21 mouse cellular contexts compared by ENCODE assay signal in genomic region chr5:97056791-97057450, GRCm38 (mm10). TPM values are rescaled to one million over a fixed set of nuclear protein-coding genes. Genes with fewer than 3 reads are reported as not detected.
DNase-seq lines count a peak whose midpoint lies in the region; ATAC-seq and TF ChIP-seq lines count a peak whose summit lies in the region.
"Had no signal": no experiment of that assay in that cellular context is flagged by ENCODE, and none has a peak within 500 bp of the region (broad histone marks: within the 10 kb centered on the region; RNA-seq: fewer than 3 reads in every experiment).

No protein-coding gene starts in this region.

- no peak for TF ChIP-seq CTCF in liver, embryonic 14.5 days (IDR thresholded peaks at IDR 0.05; ENCODE audit: low read depth)

- no peak for TF ChIP-seq EP300 in liver, embryonic 14.5 days (IDR thresholded peaks at IDR 0.05; ENCODE audit: low read depth)

- ATAC-seq in hindbrain, embryonic 14.5 days (ENCODE audit: low FRiP score) = 0 out of 2 replicates have a peak, but pooled peaks have one; percentile 48
- ATAC-seq in hindbrain, embryonic 13.5 days (ENCODE audit: low FRiP score) = no peak
- 0 out of 2 replicates have a peak, but pooled peaks have one; percentile 24 for ATAC-seq in liver, embryonic 14.5 days (ENCODE audit: insufficient read depth)
- ATAC-seq in liver, embryonic 12.5 days = no peak
- ATAC-seq in intestine, embryonic 14.5 days (replicated peaks; ENCODE audit: low FRiP score, low TSS enrichment, low read depth) = peak; percentile 88
- ATAC-seq in kidney, embryonic 16.5 days (ENCODE audit: low FRiP score, low TSS enrichment) = peak; percentile 84
- no peak for ATAC-seq in megakaryocyte progenitor cell, adult 5-6 weeks (replicated peaks; ENCODE audit: poor library complexity)
- ATAC-seq: activated CD4-positive, CD25-positive, alpha-beta regulatory T cell, adult 4 months; forebrain, embryonic 14.5 days; inflammation-experienced regulatory T-cells, adult 6 months had no signal

- H3K4me3 ChIP-seq in hindbrain, embryonic 14.5 days (replicated peaks; ENCODE audit: low read length) = no peak overlapping the region
- no peak overlapping the region for H3K4me3 ChIP-seq in hindbrain, embryonic 13.5 days
- H3K4me3 ChIP-seq in liver, embryonic 14.5 days (ENCODE audit: insufficient read depth in 1 of 2, low read depth in 2 of 2, low read length in 2 of 2) = no peak overlapping the region
- no peak overlapping the region for H3K4me3 ChIP-seq in liver, embryonic 12.5 days
- H3K4me3 ChIP-seq in intestine, embryonic 14.5 days (ENCODE audit: low read depth, low read length) = no peak overlapping the region
- H3K4me3 ChIP-seq in kidney, embryonic 16.5 days (ENCODE audit: low read length) = no peak overlapping the region
- H3K4me3 ChIP-seq: embryonic facial prominence, embryonic 13.5 days; midbrain, embryonic 12.5 days had no signal

- WGBS in hindbrain, embryonic 14.5 days = 86% methylated on average over 12 of the region's 12 CpGs
- 89% methylated on average over 12 of the region's 12 CpGs for WGBS in hindbrain, embryonic 13.5 days
- 87% methylated on average over 12 of the region's 12 CpGs for WGBS in liver, embryonic 14.5 days (ENCODE audit: insufficient replicate concordance)
- WGBS in liver, embryonic 12.5 days (ENCODE audit: insufficient replicate concordance) = 86% methylated on average over 12 of the region's 12 CpGs
- WGBS in intestine, embryonic 14.5 days = 41% methylated on average over 12 of the region's 12 CpGs
- 39% methylated on average over 12 of the region's 12 CpGs for WGBS in kidney, embryonic 16.5 days

- no peak for DNase-seq in hindbrain, embryonic 14.5 days (ENCODE audit: low spot score)
- no peak for DNase-seq in liver, embryonic 14.5 days (ENCODE audit: low read depth in 3 of 3, low spot score in 3 of 3)
- DNase-seq in intestine, embryonic 14.5 days (ENCODE audit: low spot score) = peak; percentile 61
- no peak for DNase-seq in cerebellum, postnatal 10 days
- DNase-seq: adrenal gland, postnatal 14 days; cerebellum, adult 11 months; cerebellum, postnatal 14 days; gastrocnemius, postnatal 25 days; lung, adult 18-20 months; lung, postnatal 14 days; thymus, postnatal 14 days had no signal

- H3K9ac ChIP-seq in hindbrain, embryonic 14.5 days = no peak overlapping the region
- no peak overlapping the region for H3K9ac ChIP-seq in hindbrain, embryonic 13.5 days
- H3K9ac ChIP-seq in liver, embryonic 14.5 days (replicated peaks) = no peak overlapping the region
- no peak overlapping the region for H3K9ac ChIP-seq in liver, embryonic 12.5 days
- H3K9ac ChIP-seq in intestine, embryonic 14.5 days (ENCODE audit: low read length) = no peak overlapping the region
- no peak overlapping the region for H3K9ac ChIP-seq in kidney, embryonic 16.5 days (replicated peaks; ENCODE audit: low read length)
- H3K9ac ChIP-seq: embryonic facial prominence, embryonic 13.5 days; midbrain, embryonic 12.5 days had no signal

- H3K9me3 ChIP-seq in hindbrain, embryonic 14.5 days (ENCODE audit: control insufficient read depth, low read length) = no peaks in the 10 kb centered on the region
- no peaks in the 10 kb centered on the region for H3K9me3 ChIP-seq in hindbrain, embryonic 13.5 days
- H3K9me3 ChIP-seq in liver, embryonic 14.5 days (ENCODE audit: control insufficient read depth, low read length) = no peaks in the 10 kb centered on the region
- no peaks in the 10 kb centered on the region for H3K9me3 ChIP-seq in liver, embryonic 12.5 days (replicated peaks)
- H3K9me3 ChIP-seq in intestine, embryonic 14.5 days (ENCODE audit: control insufficient read depth, low read length) = no peaks in the 10 kb centered on the region
- no peaks in the 10 kb centered on the region for H3K9me3 ChIP-seq in kidney, embryonic 16.5 days (ENCODE audit: low read length)
- H3K9me3 ChIP-seq: embryonic facial prominence, embryonic 13.5 days; G1E; midbrain, embryonic 12.5 days had no signal

- no peak overlapping the region for H3K4me2 ChIP-seq in hindbrain, embryonic 14.5 days (replicated peaks)
- no peak overlapping the region for H3K4me2 ChIP-seq in hindbrain, embryonic 13.5 days
- no peak overlapping the region for H3K4me2 ChIP-seq in liver, embryonic 14.5 days (ENCODE audit: low read depth)
- H3K4me2 ChIP-seq in liver, embryonic 12.5 days = no peak overlapping the region
- no peak overlapping the region for H3K4me2 ChIP-seq in intestine, embryonic 14.5 days (ENCODE audit: low read length)
- H3K4me2 ChIP-seq in kidney, embryonic 16.5 days (replicated peaks; ENCODE audit: low read depth, low read length) = no peak overlapping the region
- H3K4me2 ChIP-seq: embryonic facial prominence, embryonic 13.5 days; midbrain, embryonic 12.5 days had no signal

- no peaks in the 10 kb centered on the region for H3K4me1 ChIP-seq in hindbrain, embryonic 14.5 days (replicated peaks; ENCODE audit: control insufficient read depth, insufficient read depth, low read length)
- H3K4me1 ChIP-seq in hindbrain, embryonic 13.5 days (replicated peaks) = no peaks in the 10 kb centered on the region
- H3K4me1 ChIP-seq in liver, embryonic 14.5 days (replicated peaks; ENCODE audit: control insufficient read depth in 2 of 2, insufficient read depth in 2 of 2, low read length in 1 of 2) = no peaks in the 10 kb centered on the region
- peaks cover 12% of the 10 kb centered on the region; the same call in 1 of the 2 replicates for H3K4me1 ChIP-seq in liver, embryonic 12.5 days
- 0 out of 2 replicates have a peak, but pooled peaks cover 5% of the 10 kb centered on the region for H3K4me1 ChIP-seq in intestine, embryonic 14.5 days (replicated peaks; ENCODE audit: control insufficient read depth, insufficient read depth, low read length)
- no peaks in the 10 kb centered on the region for H3K4me1 ChIP-seq in kidney, embryonic 16.5 days (ENCODE audit: insufficient read depth, low read length)
- H3K4me1 ChIP-seq: embryonic facial prominence, embryonic 13.5 days; midbrain, embryonic 12.5 days had no signal

- no peaks in the 10 kb centered on the region for H3K27me3 ChIP-seq in hindbrain, embryonic 14.5 days (ENCODE audit: control insufficient read depth, insufficient read depth, low read length)
- no peaks in the 10 kb centered on the region for H3K27me3 ChIP-seq in hindbrain, embryonic 13.5 days
- H3K27me3 ChIP-seq in liver, embryonic 14.5 days (ENCODE audit: control insufficient read depth, insufficient read depth, low read length) = no peaks in the 10 kb centered on the region
- H3K27me3 ChIP-seq in liver, embryonic 12.5 days (replicated peaks) = no peaks in the 10 kb centered on the region
- no peaks in the 10 kb centered on the region for H3K27me3 ChIP-seq in intestine, embryonic 14.5 days (replicated peaks; ENCODE audit: control insufficient read depth, insufficient read depth, low read length)
- no peaks in the 10 kb centered on the region for H3K27me3 ChIP-seq in kidney, embryonic 16.5 days (ENCODE audit: insufficient read depth, low read length)
- H3K27me3 ChIP-seq: embryonic facial prominence, embryonic 13.5 days; midbrain, embryonic 12.5 days had no signal

- H3K27ac ChIP-seq in hindbrain, embryonic 14.5 days = no peak overlapping the region
- no peak overlapping the region for H3K27ac ChIP-seq in hindbrain, embryonic 13.5 days
- no peak overlapping the region for H3K27ac ChIP-seq in liver, embryonic 14.5 days
- H3K27ac ChIP-seq in liver, embryonic 12.5 days = no peak overlapping the region
- H3K27ac ChIP-seq in intestine, embryonic 14.5 days (ENCODE audit: low read depth) = no peak overlapping the region; the same call in 1 of the 2 replicates
- no peak overlapping the region for H3K27ac ChIP-seq in kidney, embryonic 16.5 days (ENCODE audit: low read length)
- H3K27ac ChIP-seq: embryonic facial prominence, embryonic 13.5 days; midbrain, embryonic 12.5 days had no signal

- H3K36me3 ChIP-seq in hindbrain, embryonic 14.5 days (replicated peaks; ENCODE audit: control insufficient read depth, insufficient read depth) = peaks cover 41% of the 10 kb centered on the region
- H3K36me3 ChIP-seq in hindbrain, embryonic 13.5 days = peaks cover 22% of the 10 kb centered on the region
- peaks cover 89% of the 10 kb centered on the region for H3K36me3 ChIP-seq in liver, embryonic 14.5 days (replicated peaks; ENCODE audit: control insufficient read depth, insufficient read depth, low read depth)
- H3K36me3 ChIP-seq in liver, embryonic 12.5 days = peaks cover 98% of the 10 kb centered on the region
- peaks cover 24% of the 10 kb centered on the region for H3K36me3 ChIP-seq in intestine, embryonic 14.5 days (ENCODE audit: control insufficient read depth, insufficient read depth, low read length)
- H3K36me3 ChIP-seq in kidney, embryonic 16.5 days (ENCODE audit: insufficient read depth, low read length) = peaks cover 6% of the 10 kb centered on the region; the same call in 1 of the 2 replicates
- H3K36me3 ChIP-seq: midbrain, embryonic 12.5 days had no signal

RNA-seq across cellular contexts. Expression of gene Paqr3, which starts 54.5 kb away (rescaled TPM):
- polyA plus RNA-seq in hindbrain, embryonic 14.5 days (2014; fragmentation: Nextera tagmentation; extraction: Ambion mirVana) = 22.7 and 24.0 TPM in 2 replicates
- polyA plus RNA-seq in hindbrain, embryonic 13.5 days (2015; fragmentation: Nextera tagmentation; extraction: Ambion mirVana) = 20.9 and 22.5 TPM in 2 replicates
- polyA plus RNA-seq in liver, embryonic 14.5 days (2012; rRNA removed) = 0.59 and 0.86 TPM in 2 replicates
- 0.49 and 0.77 TPM in 2 replicates for polyA plus RNA-seq in liver, embryonic 14.5 days (2014; fragmentation: Nextera tagmentation; extraction: Ambion mirVana)
- 1.3 and 1.8 TPM in 2 replicates for polyA plus RNA-seq in liver, embryonic 12.5 days (2016; fragmentation: Nextera tagmentation; extraction: Ambion mirVana)
- polyA plus RNA-seq in intestine, embryonic 14.5 days (2014; fragmentation: Nextera tagmentation; extraction: Ambion mirVana) = 3.6 and 4.1 TPM in 2 replicates
- 3.8 and 5.7 TPM in 2 replicates for polyA plus RNA-seq in kidney, embryonic 16.5 days (2015; fragmentation: Nextera tagmentation; extraction: Ambion mirVana)
- 3.1 and 6.2 TPM in 2 replicates for total RNA-seq in megakaryocyte progenitor cell, adult 5-6 weeks (2015)
- 3.9 and 4.7 TPM in 2 replicates for total RNA-seq in megakaryocyte progenitor cell, adult 5-6 weeks (2017)

RNA-seq across cellular contexts. Expression of gene Bmp2k, which starts 59.4 kb away (rescaled TPM):
- polyA plus RNA-seq in hindbrain, embryonic 14.5 days (2014; fragmentation: Nextera tagmentation; extraction: Ambion mirVana) = 11.7 and 12.4 TPM in 2 replicates
- 10.0 and 10.5 TPM in 2 replicates for polyA plus RNA-seq in hindbrain, embryonic 13.5 days (2015; fragmentation: Nextera tagmentation; extraction: Ambion mirVana)
- polyA plus RNA-seq in liver, embryonic 14.5 days (2012; rRNA removed) = 10.6 and 14.0 TPM in 2 replicates
- 30.2 and 34.3 TPM in 2 replicates for polyA plus RNA-seq in liver, embryonic 14.5 days (2014; fragmentation: Nextera tagmentation; extraction: Ambion mirVana)
- 57.2 and 59.8 TPM in 2 replicates for polyA plus RNA-seq in liver, embryonic 12.5 days (2016; fragmentation: Nextera tagmentation; extraction: Ambion mirVana)
- 14.7 and 15.7 TPM in 2 replicates for polyA plus RNA-seq in intestine, embryonic 14.5 days (2014; fragmentation: Nextera tagmentation; extraction: Ambion mirVana)
- polyA plus RNA-seq in kidney, embryonic 16.5 days (2015; fragmentation: Nextera tagmentation; extraction: Ambion mirVana) = 7.7 and 8.0 TPM in 2 replicates
- 39.5 and 43.2 TPM in 2 replicates for total RNA-seq in megakaryocyte progenitor cell, adult 5-6 weeks (2015)
- total RNA-seq in megakaryocyte progenitor cell, adult 5-6 weeks (2017) = 16.4 and 16.5 TPM in 2 replicates

Comparison
In these comparisons a context has a peak if more than half of its experiments do, and no peak if none do; other contexts are left out.
1. ATAC-seq: peak in hindbrain, embryonic 14.5 days (single experiment), liver, embryonic 14.5 days (single experiment), intestine, embryonic 14.5 days (single experiment) and kidney, embryonic 16.5 days (single experiment); none in hindbrain, embryonic 13.5 days (single experiment), liver, embryonic 12.5 days (single experiment) and megakaryocyte progenitor cell, adult 5-6 weeks (single experiment).